Mouse (Mus musculus) thymus, postnatal 25 days (tissue): ENCODE measurements around the gene Gm15319.
"Not testable (repeated sequence)": the region's sequence is repeated elsewhere in the genome, so short reads cannot be mapped to it uniquely, and the experiment has no call there.

Experiments
- DNase-seq: peaks from one replicate; pipeline ENCODE4 v3.0.0; 2022

The Gm15319 gene

DNA sequence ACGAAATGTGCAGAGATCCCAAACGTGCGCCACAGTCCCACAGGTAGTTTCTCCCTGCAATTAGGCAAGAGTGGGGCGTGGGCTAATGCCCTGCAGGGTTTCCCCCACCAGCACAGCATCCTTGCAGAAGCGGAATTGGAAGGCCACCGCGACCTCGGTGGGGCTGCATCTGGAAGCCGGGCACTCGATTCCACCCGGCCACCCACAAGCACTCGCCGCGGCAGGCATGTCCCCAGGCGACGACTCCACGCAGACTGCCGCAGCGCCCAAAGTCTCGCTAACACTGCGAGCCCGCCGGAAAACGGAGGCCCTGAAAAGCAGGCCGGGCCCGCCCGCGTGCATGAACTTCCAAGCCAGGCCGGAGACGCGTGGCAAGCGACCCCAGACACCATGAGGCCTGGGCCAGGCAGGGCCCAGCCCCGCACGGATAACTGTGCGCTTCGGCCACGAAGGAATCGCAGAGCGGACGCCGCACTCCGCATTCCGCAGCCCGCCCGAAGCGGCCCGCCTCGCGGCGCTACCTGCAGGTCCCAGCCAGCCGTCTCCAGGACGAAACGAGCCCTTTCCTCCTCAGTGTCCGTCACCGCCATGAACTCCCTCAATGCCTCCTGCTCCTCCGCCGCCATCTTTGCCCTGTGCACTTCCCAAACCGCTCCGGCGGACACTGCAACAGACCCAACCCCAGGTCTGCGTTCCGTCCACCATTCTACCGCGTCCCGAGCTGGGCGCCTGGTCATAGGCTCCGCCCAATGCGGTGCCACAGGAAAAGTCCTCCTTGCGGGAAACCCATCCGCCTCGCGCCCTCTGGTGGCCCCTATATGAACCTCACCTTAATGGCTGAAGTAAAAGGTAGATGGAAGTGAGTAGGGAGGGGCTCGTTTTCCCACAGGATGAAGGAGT is 66.0 kb downstream of the Gm15319 start:
- peak; percentile 72 for DNase-seq

DNA sequence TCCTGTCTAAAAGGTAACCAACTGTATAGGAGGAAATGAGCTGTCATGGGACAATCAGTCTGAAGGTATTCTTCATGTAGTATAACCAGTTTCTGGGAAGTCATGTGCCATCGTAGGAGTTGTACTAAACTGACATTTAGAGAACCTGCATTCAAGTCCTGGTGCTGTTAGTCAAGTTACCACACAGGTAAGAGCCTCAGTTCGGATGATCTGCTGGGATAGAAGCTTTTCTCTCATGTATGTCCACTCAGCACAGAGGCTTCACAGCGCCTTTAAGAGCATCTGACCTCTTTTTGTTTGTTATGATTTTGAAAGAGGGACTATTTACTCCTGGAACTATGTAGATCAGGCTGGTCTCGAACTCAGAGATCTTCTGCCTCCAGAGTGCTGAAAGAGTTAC is 67.1 kb downstream of the Gm15319 start:
- not testable (repeated sequence) for DNase-seq

DNA sequence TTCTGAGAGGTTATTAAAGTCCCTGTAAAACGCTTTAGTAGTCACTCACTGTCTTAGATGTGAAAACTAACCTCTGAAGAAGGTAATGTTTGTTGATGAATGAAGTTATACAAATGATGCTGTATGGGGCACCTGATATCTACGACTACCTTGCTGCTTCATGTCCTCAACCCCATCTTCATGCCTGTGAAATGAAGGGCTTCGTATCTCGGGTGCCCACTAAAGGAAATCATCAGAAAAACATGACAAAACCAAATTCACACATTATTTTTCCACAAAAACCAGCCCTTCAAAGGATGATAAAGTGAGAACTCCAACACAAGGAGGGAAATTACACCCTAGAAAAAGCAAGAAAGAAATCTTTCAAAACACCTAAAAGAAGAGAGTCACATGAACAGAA is 68.2 kb downstream of the Gm15319 start:
- not testable (repeated sequence) for DNase-seq

DNA sequence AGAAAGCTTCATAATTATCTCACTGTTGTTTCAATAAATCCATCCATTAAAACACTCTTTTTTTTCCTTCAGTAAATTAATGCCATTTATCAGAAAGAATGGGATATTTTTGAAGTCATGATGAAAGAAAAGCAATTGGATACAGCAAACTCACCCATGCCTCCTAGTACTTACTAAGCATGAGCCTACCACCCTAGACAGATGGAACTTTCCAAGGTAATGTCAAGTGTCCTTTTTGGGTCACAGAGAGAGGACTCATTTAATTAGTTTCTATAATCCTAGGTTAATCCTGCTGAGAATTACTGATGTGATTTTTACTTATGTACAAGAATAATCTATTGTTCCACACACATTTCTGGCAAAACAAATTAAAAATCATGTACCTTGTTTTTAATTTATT is 69.0 kb downstream of the Gm15319 start:
- not testable (repeated sequence) for DNase-seq

DNA sequence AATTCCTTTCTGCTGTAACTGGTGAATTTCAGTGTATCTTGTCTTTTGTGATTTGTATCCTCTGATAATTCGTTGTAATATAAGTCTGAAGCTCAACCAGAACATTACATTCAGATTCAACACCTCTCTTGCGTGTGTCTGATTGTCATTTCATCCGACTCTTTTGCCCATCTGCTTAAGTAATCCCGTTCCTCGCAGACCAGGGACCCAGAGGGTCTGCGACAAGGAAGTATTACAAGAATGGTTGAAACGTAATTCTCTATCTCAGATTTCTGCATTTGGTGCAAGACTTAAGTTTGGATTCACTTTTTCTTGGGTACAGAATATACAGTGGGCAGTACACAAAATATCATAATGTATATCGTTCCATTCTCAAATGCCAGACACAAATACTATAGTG is 73.0 kb downstream of the Gm15319 start:
- not testable (repeated sequence) for DNase-seq

DNA sequence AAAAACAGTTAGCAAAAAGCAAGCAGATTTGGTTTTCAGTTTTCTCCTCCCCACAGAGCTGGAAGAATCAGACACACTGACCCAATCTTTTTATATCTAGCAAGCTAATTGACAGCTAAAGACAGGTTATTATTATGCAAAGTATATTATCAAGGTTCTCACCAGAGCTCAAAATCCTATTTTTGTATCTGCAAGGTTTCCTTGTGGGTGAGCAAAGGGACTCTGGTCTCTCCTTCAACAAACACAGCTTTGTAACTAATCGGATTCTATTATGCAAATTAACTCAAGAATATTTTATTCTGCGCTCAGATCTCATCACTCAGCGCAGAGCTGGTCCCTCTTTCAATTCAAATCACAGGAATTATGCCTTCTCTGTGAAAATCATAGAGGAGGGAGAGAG is 74.1 kb downstream of the Gm15319 start:
- not testable (repeated sequence) for DNase-seq

DNA sequence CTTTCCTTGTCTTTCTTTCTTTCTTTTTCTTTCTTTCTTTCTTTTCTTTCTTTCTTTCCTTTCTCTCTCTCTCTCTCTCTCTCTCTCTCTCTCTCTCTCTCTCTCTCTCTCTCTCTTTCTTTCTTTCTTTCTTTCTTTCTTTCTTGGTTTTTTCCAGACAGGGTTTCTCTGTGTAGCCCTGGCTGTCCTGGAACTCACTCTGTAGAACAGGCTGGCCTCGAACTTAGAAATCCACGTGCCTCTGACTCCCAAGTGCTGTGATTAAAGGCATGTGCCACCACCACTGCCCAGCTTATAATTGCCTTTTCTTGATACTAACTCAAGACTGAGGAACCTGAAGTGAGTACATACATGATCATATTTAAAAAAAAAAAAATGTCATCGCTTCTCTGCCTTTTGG is 75.3 kb downstream of the Gm15319 start:
- DNase-seq, result not testable (repeated sequence)
